22 mouse cellular contexts compared by ENCODE assay signal in genomic region chr14:48661151-48661550, GRCm38 (mm10). TPM values are rescaled to one million over a fixed set of nuclear protein-coding genes. Genes with fewer than 3 reads are reported as not detected.
DNase-seq lines count a peak whose midpoint lies in the region; ATAC-seq and TF ChIP-seq lines count a peak whose summit lies in the region.
"Had no signal": no experiment of that assay in that cellular context is flagged by ENCODE, and none has a peak within 500 bp of the region (broad histone marks: within the 10 kb centered on the region; RNA-seq: fewer than 3 reads in every experiment).

No protein-coding gene starts in this region.

- WGBS in hindbrain, postnatal 0 days = 25% methylated on average over 8 of the region's 8 CpGs
- 34% methylated on average over 8 of the region's 8 CpGs for WGBS in hindbrain, embryonic 11.5 days
- 34% methylated on average over 8 of the region's 8 CpGs for WGBS in embryonic facial prominence, embryonic 10.5 days
- WGBS in midbrain, embryonic 12.5 days = 16% methylated on average over 8 of the region's 8 CpGs

- no peak for TF ChIP-seq CTCF in hindbrain, postnatal 0 days (IDR thresholded peaks at IDR 0.05; ENCODE audit: low read depth)

- no peak overlapping the region for H3K9ac ChIP-seq in hindbrain, postnatal 0 days (replicated peaks; ENCODE audit: low read length)
- no peak overlapping the region for H3K9ac ChIP-seq in hindbrain, embryonic 11.5 days (ENCODE audit: low read depth, low read length)
- peak overlapping the region; percentile 99 for H3K9ac ChIP-seq in midbrain, embryonic 12.5 days (replicated peaks)
- H3K9ac ChIP-seq: hindbrain, embryonic 15.5 days; limb, embryonic 15.5 days; liver, embryonic 15.5 days; neural tube, embryonic 12.5 days had no signal

- peak overlapping the region; percentile 40 for H3K4me3 ChIP-seq in hindbrain, postnatal 0 days (ENCODE audit: low read length)
- H3K4me3 ChIP-seq in hindbrain, embryonic 11.5 days (ENCODE audit: low read depth, low read length) = no peak overlapping the region
- H3K4me3 ChIP-seq in embryonic facial prominence, embryonic 10.5 days = peak overlapping the region; percentile 54
- peak overlapping the region; percentile 73 for H3K4me3 ChIP-seq in midbrain, embryonic 12.5 days
- H3K4me3 ChIP-seq: gastrocnemius, adult 2 months; limb, embryonic 15.5 days; liver, embryonic 15.5 days; neural tube, embryonic 12.5 days had no signal

- H3K27me3 ChIP-seq in hindbrain, postnatal 0 days (ENCODE audit: insufficient read depth, low read length) = peaks cover 72% of the 10 kb centered on the region
- H3K27me3 ChIP-seq in hindbrain, embryonic 11.5 days (ENCODE audit: control insufficient read depth, insufficient read depth, low read length) = peaks cover 83% of the 10 kb centered on the region
- peaks cover 100% of the 10 kb centered on the region for H3K27me3 ChIP-seq in embryonic facial prominence, embryonic 10.5 days (replicated peaks; ENCODE audit: low read depth, poor library complexity, severe bottlenecking)
- peaks cover 10% of the 10 kb centered on the region for H3K27me3 ChIP-seq in midbrain, embryonic 12.5 days

- H3K36me3 ChIP-seq in hindbrain, postnatal 0 days (ENCODE audit: insufficient read depth, low read length) = no peaks in the 10 kb centered on the region
- no peaks in the 10 kb centered on the region for H3K36me3 ChIP-seq in hindbrain, embryonic 11.5 days (ENCODE audit: control insufficient read depth, insufficient read depth, low read length)
- H3K36me3 ChIP-seq in embryonic facial prominence, embryonic 10.5 days (replicated peaks) = no peaks in the 10 kb centered on the region
- H3K36me3 ChIP-seq in midbrain, embryonic 12.5 days = peaks cover 40% of the 10 kb centered on the region
- H3K36me3 ChIP-seq: hindbrain, embryonic 15.5 days; limb, embryonic 15.5 days; liver, embryonic 15.5 days; neural tube, embryonic 12.5 days had no signal

- H3K9me3 ChIP-seq in hindbrain, postnatal 0 days (ENCODE audit: low read length) = no peaks in the 10 kb centered on the region
- H3K9me3 ChIP-seq in hindbrain, embryonic 11.5 days (ENCODE audit: control insufficient read depth, low read length) = no peaks in the 10 kb centered on the region
- no peaks in the 10 kb centered on the region for H3K9me3 ChIP-seq in embryonic facial prominence, embryonic 10.5 days
- no peaks in the 10 kb centered on the region for H3K9me3 ChIP-seq in midbrain, embryonic 12.5 days
- H3K9me3 ChIP-seq: hindbrain, embryonic 15.5 days; limb, embryonic 15.5 days; liver, embryonic 15.5 days; neural tube, embryonic 12.5 days had no signal

- no peak for ATAC-seq in hindbrain, postnatal 0 days
- ATAC-seq in hindbrain, embryonic 11.5 days (ENCODE audit: low FRiP score) = no peak
- ATAC-seq in midbrain, embryonic 12.5 days (ENCODE audit: low FRiP score, low read depth) = no peak
- ATAC-seq: intestine, postnatal 0 days had no signal

- no peak for DNase-seq in hindbrain, postnatal 0 days (ENCODE audit: low spot score)
- DNase-seq in hindbrain, embryonic 11.5 days (ENCODE audit: low spot score) = no peak
- DNase-seq in embryonic facial prominence, embryonic 10.5 days (ENCODE audit: low spot score) = no peak
- DNase-seq in gastrocnemius, postnatal 25 days = no peak
- DNase-seq in layer of hippocampus, adult 18-20 months (ENCODE audit: low spot score in 2 of 2) = no peak
- no peak for DNase-seq in kidney, postnatal 4 days
- DNase-seq: cerebellum, adult 9-10 months; gastrocnemius, adult 2 months; heart, postnatal 10 days had no signal

- peak overlapping the region; percentile 40 for H3K4me2 ChIP-seq in hindbrain, postnatal 0 days (ENCODE audit: low read depth, low read length)
- no peak overlapping the region for H3K4me2 ChIP-seq in hindbrain, embryonic 11.5 days (replicated peaks; ENCODE audit: low read depth, low read length)
- H3K4me2 ChIP-seq in midbrain, embryonic 12.5 days (replicated peaks) = peak overlapping the region; percentile 94
- H3K4me2 ChIP-seq: heart, embryonic 11.5 days; limb, embryonic 15.5 days; liver, embryonic 15.5 days; neural tube, embryonic 12.5 days had no signal

- no peaks in the 10 kb centered on the region for H3K4me1 ChIP-seq in hindbrain, postnatal 0 days (ENCODE audit: insufficient read depth, low read length)
- peaks cover 4% of the 10 kb centered on the region; the same call in 1 of the 2 replicates for H3K4me1 ChIP-seq in hindbrain, embryonic 11.5 days (replicated peaks; ENCODE audit: control insufficient read depth, insufficient read depth, low read length)
- H3K4me1 ChIP-seq in embryonic facial prominence, embryonic 10.5 days = peaks cover 24% of the 10 kb centered on the region
- peaks cover 50% of the 10 kb centered on the region for H3K4me1 ChIP-seq in midbrain, embryonic 12.5 days
- H3K4me1 ChIP-seq: liver, embryonic 15.5 days; neural tube, embryonic 12.5 days had no signal

- H3K27ac ChIP-seq in hindbrain, postnatal 0 days = no peak overlapping the region
- H3K27ac ChIP-seq in hindbrain, embryonic 11.5 days (ENCODE audit: low read depth, low read length) = no peak overlapping the region
- no peak overlapping the region for H3K27ac ChIP-seq in embryonic facial prominence, embryonic 10.5 days (replicated peaks)
- H3K27ac ChIP-seq in midbrain, embryonic 12.5 days (replicated peaks) = peak overlapping the region; percentile 78
- H3K27ac ChIP-seq: gastrocnemius, adult 2 months; hindbrain, embryonic 15.5 days; limb, embryonic 15.5 days; liver, embryonic 15.5 days; neural tube, embryonic 12.5 days had no signal

RNA-seq across cellular contexts. Expression of gene Otx2, which starts 12.5 kb away (rescaled TPM):
- 27.6 and 48.4 TPM in 2 replicates for total RNA-seq in hindbrain, postnatal 0 days (2014; rRNA removed)
- 31.1 and 33.2 TPM in 2 replicates for polyA plus RNA-seq in hindbrain, postnatal 0 days (2015; fragmentation: Nextera tagmentation; extraction: Ambion mirVana)
- 13.9 TPM in 2 replicates for polyA plus RNA-seq in hindbrain, embryonic 11.5 days (2014; fragmentation: Nextera tagmentation; extraction: Ambion mirVana)
- polyA plus RNA-seq in embryonic facial prominence, embryonic 10.5 days (2016; fragmentation: Nextera tagmentation; extraction: Ambion mirVana) = 12.8 and 15.2 TPM in 2 replicates
- 180 and 189 TPM in 2 replicates for polyA plus RNA-seq in midbrain, embryonic 12.5 days (2016; fragmentation: Nextera tagmentation; extraction: Ambion mirVana)
- total RNA-seq in gastrocnemius, postnatal 25 days (2021) = not detected
- total RNA-seq in layer of hippocampus, adult 18-20 months (2021) = 1 to 10 TPM in 1 of 2 experiments, under 1 TPM in 1; 0.68 to 2.0 TPM
- total RNA-seq: gastrocnemius, adult 2 months; granulocyte monocyte progenitor cell, adult 5-6 weeks; heart, postnatal 10 days; megakaryocyte progenitor cell, adult 5-6 weeks; MEL had no signal
- polyA plus RNA-seq: intestine, postnatal 0 days; kidney, embryonic 16.5 days; limb, embryonic 15.5 days; liver, embryonic 15.5 days; lung, embryonic 16.5 days; neural tube, embryonic 12.5 days; small intestine, adult 2 months had no signal
